Mouse (Mus musculus) kidney, postnatal 4 days (tissue): ENCODE results near the gene Rpl3l.

Source experiments
- DNase-seq, 2 experiments: peaks; one replicate each; pipeline ENCODE4 v3.0.0; 2021; ENCODE audit warnings: mixed read lengths in 2 of 2

The Rpl3l gene

GRCm38 (mm10) chr17:24743896-24744295 is 16.3 kb downstream of the Rpl3l start:
- no peak for DNase-seq

- no peak for DNase-seq
Measured at GRCm38 (mm10) chr17:24744381-24744780, 16.8 kb downstream of the Rpl3l start.

DNA sequence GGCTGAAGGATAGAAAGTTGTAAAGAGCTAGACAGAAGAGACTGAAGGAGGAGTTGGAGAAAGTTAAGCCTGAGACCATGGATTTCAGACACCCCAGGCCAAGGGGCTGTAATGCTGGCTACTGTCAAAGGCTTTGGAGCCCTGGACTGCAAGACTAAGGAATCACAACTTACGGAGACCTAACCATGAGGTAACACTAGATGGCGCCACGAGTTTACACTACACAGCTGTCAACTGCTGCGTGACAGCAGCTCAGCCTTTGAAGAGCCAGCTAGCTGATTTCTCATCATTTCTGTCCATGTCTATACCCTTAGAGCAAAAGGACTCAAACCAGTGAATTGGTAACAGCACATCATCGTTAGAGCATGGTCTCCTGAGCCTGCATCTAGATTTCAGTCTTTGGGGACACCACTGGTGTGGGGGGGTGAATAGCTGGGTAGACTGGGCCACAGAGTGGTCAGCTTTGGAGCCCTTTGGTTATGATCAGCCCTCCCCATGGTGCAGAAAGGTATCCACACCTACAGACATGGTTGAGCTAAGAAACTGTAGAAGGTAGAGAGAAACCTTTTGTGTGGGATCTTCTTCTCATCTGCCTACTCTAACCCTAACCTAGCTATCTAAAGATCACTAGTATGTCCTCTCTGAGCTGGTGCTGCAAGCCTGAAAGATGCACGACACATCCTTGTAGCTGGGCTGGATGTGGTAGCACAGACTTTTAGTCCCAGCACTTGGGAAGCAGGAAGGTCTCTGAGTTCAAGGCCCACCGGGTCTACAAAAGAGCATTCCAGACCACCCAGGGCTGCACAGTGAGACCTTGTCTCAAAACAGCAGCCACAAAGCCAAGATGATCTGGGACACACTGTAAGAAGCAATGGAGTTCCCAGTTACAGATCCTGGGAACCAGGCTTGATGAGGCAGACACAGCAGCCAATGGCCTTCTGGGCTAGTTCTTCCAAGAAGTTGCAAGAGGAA is 18.2 kb downstream of the Rpl3l start:
- peak; percentile 91 to 92 for DNase-seq

DNA sequence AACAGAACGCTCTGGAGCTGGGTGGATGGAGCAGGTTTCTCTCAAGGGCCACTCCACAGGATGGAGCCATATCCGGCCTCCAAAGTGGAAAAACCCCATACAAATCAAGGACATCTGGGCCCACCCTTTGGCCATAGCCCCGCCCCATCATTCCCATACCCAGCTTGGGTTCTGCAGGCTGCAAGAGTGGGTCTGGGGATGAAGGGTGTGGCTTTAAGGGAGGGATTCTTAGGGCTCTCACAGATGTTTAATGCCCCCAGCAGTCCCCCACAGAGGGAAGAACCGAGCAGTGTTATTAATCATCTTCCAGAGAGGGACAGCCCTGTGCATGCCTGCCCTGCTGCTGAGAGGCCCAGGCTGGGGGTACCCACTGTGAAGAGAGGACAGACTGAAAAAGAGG is 19.4 kb downstream of the Rpl3l start:
- no peak for DNase-seq

DNA sequence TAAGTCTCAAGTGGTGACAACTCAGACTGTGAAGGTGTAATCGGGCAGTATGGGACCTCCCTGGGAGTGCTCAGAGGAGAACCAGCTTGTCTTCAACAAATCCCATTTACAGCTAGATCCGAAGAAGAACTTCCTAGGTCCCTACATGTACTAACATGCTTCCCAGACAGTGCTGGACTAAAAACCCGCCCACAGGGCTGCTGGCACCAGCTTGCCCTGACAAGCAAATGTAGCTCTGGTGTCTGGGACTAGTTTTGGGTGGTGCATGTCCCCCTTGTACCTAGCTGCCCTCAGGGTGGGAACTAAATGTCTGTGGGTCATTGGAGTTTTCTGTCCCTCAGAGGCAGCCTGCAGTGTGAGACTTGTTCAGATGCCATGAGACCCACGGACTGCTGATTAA is 23.9 kb downstream of the Rpl3l start:
- DNase-seq: no peak

DNA sequence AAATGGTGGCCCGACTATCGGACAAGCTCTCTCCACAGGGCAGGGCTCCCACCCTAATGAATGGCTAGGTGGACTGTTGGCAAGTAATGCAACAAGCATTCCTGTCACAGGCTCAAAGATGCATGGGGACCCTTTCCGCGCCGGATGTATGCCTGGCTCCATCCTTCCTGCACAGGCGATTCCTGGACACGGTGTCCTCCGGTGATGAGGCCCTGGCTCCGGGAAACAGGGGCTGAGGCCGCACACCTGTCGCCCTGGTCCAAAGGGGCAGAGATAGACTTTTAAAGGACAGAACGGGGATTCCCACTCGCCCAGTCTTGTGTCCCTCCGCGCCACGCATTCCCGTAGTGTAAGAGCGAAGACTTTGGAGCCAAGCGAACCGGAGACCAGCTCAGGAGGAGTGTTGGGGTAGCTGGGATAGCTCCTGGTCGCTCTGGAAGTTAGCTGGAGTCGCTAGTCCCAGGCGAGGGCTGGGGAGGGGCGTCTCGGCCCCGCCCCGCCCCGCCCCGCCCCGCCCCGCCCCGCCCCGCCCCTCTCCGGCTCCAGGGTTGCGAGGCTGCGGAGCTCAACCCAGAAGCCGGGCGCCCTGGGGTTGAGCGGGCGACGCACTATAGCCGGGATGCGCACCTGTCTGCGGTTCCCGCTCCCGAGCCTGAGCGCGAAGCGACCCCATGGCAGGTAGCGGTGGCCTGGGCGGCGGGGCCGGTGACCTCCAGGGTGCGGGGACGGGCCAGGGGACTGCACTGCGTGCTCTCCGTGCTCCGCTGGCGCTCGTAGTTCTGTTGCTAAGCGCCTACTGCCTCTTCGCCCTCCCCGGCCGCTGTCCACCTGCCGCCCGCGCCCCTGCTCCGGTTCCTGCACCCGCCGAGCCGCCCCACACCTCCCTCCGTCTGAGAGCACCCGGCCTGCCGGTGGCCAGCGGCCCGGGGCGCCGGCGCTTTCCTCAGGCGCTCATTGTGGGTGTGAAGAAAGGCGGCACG is 25.1 kb downstream of the Rpl3l start, which contains the start of gene Hs3st6:
TSS of gene Hs3st6 (plus strand) at position 574 of the 980 bp plus-strand sequence.
- peak; percentile 55 to 70 for DNase-seq

DNA sequence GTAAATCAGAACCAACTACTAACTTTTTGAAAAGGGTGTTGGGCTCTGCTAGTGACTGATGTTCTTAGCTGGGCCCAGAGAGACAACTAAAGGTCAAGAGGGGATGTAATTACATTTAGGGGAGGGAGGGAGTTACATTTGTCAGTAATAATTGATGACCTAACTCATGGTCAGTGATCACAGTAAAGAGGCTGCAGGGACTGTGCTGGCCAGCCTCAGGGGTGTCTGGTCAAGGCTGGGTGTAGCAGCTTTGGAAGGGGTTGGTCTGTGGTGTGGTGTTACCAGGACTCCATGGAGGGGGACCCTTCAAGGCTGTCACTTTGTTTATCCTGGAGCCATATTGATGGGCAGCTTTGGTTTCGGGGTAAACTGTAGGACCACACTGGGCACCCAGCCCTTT is 29.8 kb downstream of the Rpl3l start:
- DNase-seq: no peak

- DNase-seq: peak; percentile 39 to 66
Measured at GRCm38 (mm10) chr17:24761121-24761520, 33.5 kb downstream of the Rpl3l start.

DNA sequence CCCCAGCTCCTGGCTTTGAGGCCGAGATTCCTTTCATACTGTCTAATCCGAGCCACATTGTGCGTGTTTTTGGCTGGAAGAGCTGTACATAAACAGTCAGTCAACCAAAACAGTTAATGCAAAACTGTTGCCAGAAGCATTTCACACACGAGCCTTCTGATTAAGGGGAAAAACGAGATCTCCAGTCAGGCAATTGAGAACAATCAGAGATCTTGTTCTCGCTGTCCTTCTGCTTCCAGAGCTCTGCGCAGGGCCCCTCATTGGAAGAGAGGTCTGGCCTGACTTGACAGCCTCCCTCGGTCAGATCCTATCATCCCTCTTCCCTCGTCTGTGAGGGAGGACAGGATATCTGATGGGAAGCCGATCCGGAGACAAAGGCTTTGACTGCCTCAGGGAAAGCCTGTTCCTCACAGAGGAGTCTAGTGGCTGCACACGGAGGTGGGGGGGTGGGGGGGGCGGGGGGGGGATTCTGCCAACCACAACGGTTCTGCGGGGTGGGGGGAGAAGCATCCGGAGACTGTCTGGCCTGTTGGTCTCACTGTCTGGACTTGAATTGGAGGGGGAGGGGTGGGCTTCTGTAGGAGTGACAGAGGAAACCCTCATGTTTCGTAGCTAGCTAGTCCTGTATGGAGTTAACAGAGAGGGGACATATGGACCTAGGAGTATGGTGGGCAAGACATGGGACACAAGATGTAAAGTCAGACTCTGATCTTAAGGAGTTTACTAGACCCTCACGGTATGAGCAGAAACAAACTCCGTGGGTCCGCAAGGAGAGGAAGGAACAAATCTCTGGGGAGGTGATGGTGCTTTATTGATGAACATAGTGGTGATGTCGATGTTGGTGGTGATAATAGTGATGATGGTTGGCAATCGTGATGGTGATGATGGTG is 37.6 kb downstream of the Rpl3l start:
- peak in 1 of 2 experiments; percentile 44 for DNase-seq

- peak; percentile 44 to 56 for DNase-seq
Measured at GRCm38 (mm10) chr17:24766266-24766875, 38.8 kb downstream of the Rpl3l start.

DNA sequence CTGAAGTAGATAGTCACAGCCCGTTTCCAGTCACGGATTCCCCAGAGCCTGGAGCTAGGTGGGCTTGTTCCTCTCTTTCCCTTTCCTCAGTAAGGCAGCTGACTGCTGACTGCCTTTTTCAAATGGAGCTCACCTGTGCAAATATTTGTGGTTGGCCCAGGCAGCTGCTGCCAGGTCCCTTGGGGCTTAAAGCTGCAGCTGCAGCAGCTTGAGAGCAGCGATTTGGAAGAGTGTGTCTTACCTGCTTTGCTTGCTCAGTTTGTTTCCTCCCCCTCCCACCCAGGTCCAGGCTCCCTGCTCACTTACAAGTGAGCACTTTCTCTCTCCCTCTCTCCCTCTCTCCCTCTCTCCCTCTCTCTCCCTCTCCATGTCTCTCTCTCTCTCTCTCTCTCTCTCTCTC is 41.5 kb downstream of the Rpl3l start:
- no peak for DNase-seq

- DNase-seq: no peak
Measured at GRCm38 (mm10) chr17:24773241-24773640, 45.6 kb downstream of the Rpl3l start.

DNA sequence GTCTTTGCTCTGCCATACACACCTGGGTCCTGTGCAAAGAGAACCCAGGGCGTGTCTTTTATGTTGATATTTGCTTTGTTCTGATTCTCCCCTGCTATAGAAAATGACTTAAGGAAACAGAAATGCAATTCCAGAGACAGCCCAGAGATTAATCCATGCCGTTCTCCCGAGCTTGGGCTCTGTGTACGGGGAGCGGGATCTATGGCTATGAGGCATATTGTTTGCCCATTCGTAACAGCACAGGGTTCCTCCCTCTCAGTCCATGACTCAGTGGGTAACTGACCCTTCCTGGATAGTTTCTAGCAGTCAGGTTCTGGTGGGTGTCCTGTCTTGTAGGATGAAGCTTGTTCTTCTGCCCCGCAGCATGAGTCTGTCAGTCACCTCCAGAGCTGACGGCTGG is 47.6 kb downstream of the Rpl3l start:
- DNase-seq: no peak

GRCm38 (mm10) chr17:24777073-24777472 is 49.5 kb downstream of the Rpl3l start:
- DNase-seq: no peak

DNA sequence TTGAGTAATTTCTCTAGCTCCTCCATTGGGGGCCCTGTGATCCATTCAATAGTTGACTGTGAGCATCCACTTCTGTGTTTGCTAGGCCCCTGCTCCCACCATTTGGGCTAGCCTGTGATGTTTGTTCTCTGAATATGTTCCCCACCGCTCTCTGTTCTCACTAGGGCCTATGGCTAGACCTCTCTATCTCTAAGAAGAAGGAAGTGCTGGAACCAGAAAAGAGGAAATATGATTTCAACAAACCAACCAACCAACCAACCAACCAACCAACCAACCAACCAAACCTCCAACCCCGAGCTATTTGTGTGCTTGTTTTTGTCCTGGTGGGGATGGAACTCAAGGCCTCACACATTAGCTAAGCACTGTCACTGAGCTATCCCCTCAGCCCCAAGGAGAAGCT is 53.2 kb downstream of the Rpl3l start:
- DNase-seq: no peak
